Mouse (Mus musculus) ES-Bruce4 (cell line): ENCODE data around the gene Ski.

Experiments used
- CTCF ChIP-seq: IDR thresholded peaks from one replicate; pipeline ENCODE4 v1.8.1; 2011; ENCODE audit warnings: low read depth, low read length
- EP300 ChIP-seq: IDR thresholded peaks from 2 replicates; pipeline ENCODE4 v1.6.1; 2011; ENCODE audit warnings: low read depth, low read length; ENCODE audit not compliant: insufficient read depth
- POLR2A ChIP-seq: IDR thresholded peaks from one replicate; pipeline ENCODE4 v1.8.1; 2011; ENCODE audit warnings: low read length; ENCODE audit not compliant: insufficient read depth

GRCm38 (mm10) chr4:155142836-155143235 is 79.6 kb downstream of the Ski start:
- no peak for TF ChIP-seq CTCF
- no peak for TF ChIP-seq POLR2A
- TF ChIP-seq EP300 = no peak
